Mouse (Mus musculus) G1E (cell line): ENCODE results near the gene Cdkl5. TPM values are rescaled to one million over a fixed set of nuclear protein-coding genes. Genes with fewer than 3 reads are reported as not detected.

Source experiments
- ATAC-seq: 2 replicates; pipeline ENCODE4 v1.8.0; 2016; ENCODE audit warnings: mild to moderate bottlenecking; ENCODE audit not compliant: insufficient number of reproducible peaks, poor library complexity, low FRiP score, severe bottlenecking; ENCODE audit errors: extremely low read depth
- DNase-seq: peaks from one replicate; pipeline ENCODE4 v3.0.0; 2012; ENCODE audit warnings: low spot score
- H3K27me3 ChIP-seq: 2 replicates; pipeline ENCODE4 v1.6.1; 2012; ENCODE audit warnings: mild to moderate bottlenecking, low read length, inconsistent platforms; ENCODE audit not compliant: insufficient read depth
- H3K36me3 ChIP-seq: replicated peaks from 2 replicates; pipeline ENCODE3; 2012; ENCODE audit warnings: mild to moderate bottlenecking, inconsistent platforms
- H3K4me1 ChIP-seq: 2 replicates; pipeline ENCODE4 v1.6.1; 2012; ENCODE audit warnings: low read depth, low read length, inconsistent platforms, mixed read lengths; ENCODE audit not compliant: insufficient read depth
- H3K4me3 ChIP-seq: 2 replicates; pipeline ENCODE4 v1.5.1; 2012; ENCODE audit warnings: low read depth, mild to moderate bottlenecking, inconsistent platforms, low read length, moderate library complexity, mixed read lengths
- H3K9me3 ChIP-seq: replicated peaks from 2 replicates; pipeline ENCODE4 v1.6.1; 2012; ENCODE audit warnings: inconsistent platforms
- CTCF ChIP-seq: IDR thresholded peaks from 2 replicates; pipeline ENCODE4 v1.5.1; 2012; ENCODE audit warnings: low read depth, low read length, inconsistent platforms, mixed read lengths
- GATA1 ChIP-seq: IDR thresholded peaks from 2 replicates; pipeline ENCODE4 v1.6.1; 2012; ENCODE audit warnings: borderline replicate concordance, low read length, inconsistent platforms, mixed read lengths
- GATA2 ChIP-seq: IDR thresholded peaks from 2 replicates; pipeline ENCODE4 v1.6.1; 2012; ENCODE audit warnings: low read depth, low read length, inconsistent platforms, borderline replicate concordance
- POLR2AphosphoS5 ChIP-seq: IDR thresholded peaks from 2 replicates; pipeline ENCODE4 v1.6.1; 2012; ENCODE audit warnings: low read depth, low read length, inconsistent platforms; ENCODE audit not compliant: insufficient replicate concordance
- TAL1 ChIP-seq: conservative IDR thresholded peaks from 2 replicates; pipeline ENCODE4 v1.6.1; 2012; ENCODE audit warnings: low read depth, low read length, inconsistent platforms, mixed read lengths
- polyA plus RNA-seq: library from polyadenylated mRNA; stranded (reverse); fragments of >175 nt; gene quantifications from 2 replicates; pipeline ENCODE4 v1.2.3, GENCODE M21; 2012
- total RNA-seq, 2 experiments: library from RNA; stranded (forward) in 1 of 2; stranded (reverse) in 1 of 2; fragments of 200-1000 nt in 1 of 2; fragments of >200 nt in 1 of 2; fragmentation: Nextera tagmentation in 1 of 2; gene quantifications; 2 replicates each; pipeline ENCODE4 v1.2.3; 2014 to 2017

Gene Cdkl5
- total and polyA plus RNA-seq, 3 experiments = 0.01 to 2.5 (median 0.93) TPM

- no peak; the same call in 1 of the 2 replicates for ATAC-seq
- TF ChIP-seq GATA1 (no peak), POLR2AphosphoS5 (no peak), TAL1 (no peak), CTCF (no peak), GATA2 (no peak)
- Histone ChIP-seq H3K27me3 (no peaks in the 10 kb centered on the region), H3K9me3 (no peaks in the 10 kb centered on the region), H3K4me1 (0 out of 2 replicates have a peak, but pooled peaks cover 2% of the 10 kb centered on the region), H3K36me3 (no peaks in the 10 kb centered on the region), H3K4me3 (peak overlapping the region; percentile 61)
- peak; percentile 2 for DNase-seq
Measured at GRCm38 (mm10) chrX:160766233-160766616, 228.3 kb downstream of the Cdkl5 start.

GRCm38 (mm10) chrX:160765389-160766232 is 228.9 kb downstream of the Cdkl5 start:
- H3K4me3 ChIP-seq = peak overlapping the region; percentile 69
- ATAC-seq (peak; percentile 86), DNase-seq (peak; percentile 4)
- H3K4me1 ChIP-seq = 0 out of 2 replicates have a peak, but pooled peaks cover 2% of the 10 kb centered on the region
- no peaks in the 10 kb centered on the region for H3K27me3 ChIP-seq
- no peaks in the 10 kb centered on the region for H3K9me3 ChIP-seq
- H3K36me3 ChIP-seq = no peaks in the 10 kb centered on the region
- TF ChIP-seq TAL1 (no peak), GATA1 (no peak), GATA2 (no peak), POLR2AphosphoS5 (no peak)

GRCm38 (mm10) chrX:160750808-160751207 is 243.7 kb downstream of the Cdkl5 start:
- ATAC-seq = no peak
- H3K4me3 ChIP-seq = no peak overlapping the region
- H3K27me3 ChIP-seq = no peaks in the 10 kb centered on the region
- DNase-seq = no peak
- TF ChIP-seq POLR2AphosphoS5 = no peak
- TF ChIP-seq GATA2 = no peak
- no peak for TF ChIP-seq TAL1
- TF ChIP-seq CTCF = no peak
- TF ChIP-seq GATA1 = no peak
- no peaks in the 10 kb centered on the region for H3K4me1 ChIP-seq
- no peaks in the 10 kb centered on the region for H3K9me3 ChIP-seq
- H3K36me3 ChIP-seq = no peaks in the 10 kb centered on the region

GRCm38 (mm10) chrX:160748653-160749052 is 245.9 kb downstream of the Cdkl5 start:
- ATAC-seq (no peak), DNase-seq (no peak)
- Histone ChIP-seq H3K9me3 (no peaks in the 10 kb centered on the region), H3K27me3 (no peaks in the 10 kb centered on the region), H3K4me1 (no peaks in the 10 kb centered on the region), H3K4me3 (no peak overlapping the region), H3K36me3 (no peaks in the 10 kb centered on the region)
- no peak for TF ChIP-seq POLR2AphosphoS5
- no peak for TF ChIP-seq GATA1
- no peak for TF ChIP-seq GATA2
- no peak for TF ChIP-seq CTCF
- no peak for TF ChIP-seq TAL1

- TF ChIP-seq GATA2 (no peak), TAL1 (peak; percentile 29; the same call in 1 of the 2 replicates)
- no peak for DNase-seq
Measured at GRCm38 (mm10) chrX:160745399-160745798, 249.1 kb downstream of the Cdkl5 start.

GRCm38 (mm10) chrX:160735650-160736049 is 258.9 kb downstream of the Cdkl5 start, which contains the start of gene Ppef1:
TSS of gene Ppef1 (minus strand) at chrX:160735765.
- no peak for ATAC-seq
- no peaks in the 10 kb centered on the region for H3K9me3 ChIP-seq
- H3K27me3 ChIP-seq = no peaks in the 10 kb centered on the region
- no peaks in the 10 kb centered on the region for H3K4me1 ChIP-seq
- H3K36me3 ChIP-seq = no peaks in the 10 kb centered on the region
- no peak for DNase-seq
- TF ChIP-seq GATA2 (no peak), GATA1 (no peak), TAL1 (no peak), POLR2AphosphoS5 (no peak), CTCF (no peak)
- no peak within 1 kb of the TSS for H3K4me3 ChIP-seq

More at GRCm38 (mm10) chrX:160745399-160745798, 249.1 kb downstream of the Cdkl5 start:
- no peaks in the 10 kb centered on the region for H3K4me1 ChIP-seq
- no peaks in the 10 kb centered on the region for H3K27me3 ChIP-seq
- H3K9me3 ChIP-seq = no peaks in the 10 kb centered on the region
- no peak for ATAC-seq
- H3K4me3 ChIP-seq = no peak overlapping the region
- H3K36me3 ChIP-seq = no peaks in the 10 kb centered on the region

Other genes with a start within 250 kb of the Cdkl5 start
- not detected in 2 replicates for gene Rs1, start 226.7 kb downstream of the Cdkl5 start, total RNA-seq (2014; fragmentation: Nextera tagmentation)
- under 0.01 and 0.17 TPM in 2 replicates for gene Rs1, start 226.7 kb downstream of the Cdkl5 start, total RNA-seq (2017)
- gene Rs1, start 226.7 kb downstream of the Cdkl5 start, polyA plus RNA-seq = not detected in 2 replicates
- 0.34 and 0.38 TPM in 2 replicates for gene Gja6, start 87.7 kb downstream of the Cdkl5 start, total RNA-seq (2014; fragmentation: Nextera tagmentation)
- 0.29 and 0.38 TPM in 2 replicates for gene Gja6, start 87.7 kb downstream of the Cdkl5 start, total RNA-seq (2017)
- gene Gja6, start 87.7 kb downstream of the Cdkl5 start, polyA plus RNA-seq = not detected in 2 replicates
- gene Scml2, start 122.5 kb upstream of the Cdkl5 start, total RNA-seq (2014; fragmentation: Nextera tagmentation) = 1.9 and 2.9 TPM in 2 replicates
- 1.2 and 1.6 TPM in 2 replicates for gene Scml2, start 122.5 kb upstream of the Cdkl5 start, total RNA-seq (2017)
- 0.57 and 0.68 TPM in 2 replicates for gene Scml2, start 122.5 kb upstream of the Cdkl5 start, polyA plus RNA-seq